Mouse (Mus musculus) liver (tissue): ENCODE results near the gene Tnfrsf4.

ENCODE experiments used
- DNase-seq: peaks from one replicate; pipeline ENCODE4 v3.0.0-alpha.2; 2020; ENCODE audit warnings: mixed read lengths

Gene Tnfrsf4

GRCm38 (mm10) chr4:156030651-156031118 is 17.0 kb downstream of the Tnfrsf4 start:
- no peak for DNase-seq

- DNase-seq: no peak
These were observed 17.6 kb downstream of the Tnfrsf4 start for GRCm38 (mm10) chr4:156031255-156031592.

GRCm38 (mm10) chr4:156031593-156032391 is 18.1 kb downstream of the Tnfrsf4 start:
- peak; percentile 67 for DNase-seq

- no peak for DNase-seq
These were observed 19.2 kb downstream of the Tnfrsf4 start for GRCm38 (mm10) chr4:156032856-156033255.

GRCm38 (mm10) chr4:156033476-156034119 is 20.0 kb downstream of the Tnfrsf4 start:
- peak; percentile 47 for DNase-seq

- DNase-seq: no peak
These were observed 20.7 kb downstream of the Tnfrsf4 start for GRCm38 (mm10) chr4:156034301-156034700.

- no peak for DNase-seq
These were observed 21.3 kb downstream of the Tnfrsf4 start for GRCm38 (mm10) chr4:156034901-156035300.

- DNase-seq: no peak
These were observed 31.1 kb downstream of the Tnfrsf4 start for GRCm38 (mm10) chr4:156044754-156045153.

GRCm38 (mm10) chr4:156049779-156050178 is 36.1 kb downstream of the Tnfrsf4 start:
- no peak for DNase-seq

- DNase-seq: no peak
These were observed 36.8 kb downstream of the Tnfrsf4 start for GRCm38 (mm10) chr4:156050391-156050980.

GRCm38 (mm10) chr4:156053113-156053512 is 39.5 kb downstream of the Tnfrsf4 start:
- no peak for DNase-seq

- DNase-seq: no peak
These were observed 40.5 kb downstream of the Tnfrsf4 start for GRCm38 (mm10) chr4:156054130-156054529.

GRCm38 (mm10) chr4:156054606-156055005 is 41.0 kb downstream of the Tnfrsf4 start:
- DNase-seq: peak; percentile 2

- no peak for DNase-seq
These were observed 41.5 kb downstream of the Tnfrsf4 start for GRCm38 (mm10) chr4:156055173-156055572.

GRCm38 (mm10) chr4:156057702-156058101 is 44.1 kb downstream of the Tnfrsf4 start:
- no peak for DNase-seq

- no peak for DNase-seq
These were observed 45.2 kb downstream of the Tnfrsf4 start for GRCm38 (mm10) chr4:156058826-156059225.

GRCm38 (mm10) chr4:156059261-156059660 is 45.6 kb downstream of the Tnfrsf4 start, which contains the start of gene Ttll10:
Gene Ttll10 (minus strand): TSS chr4:156059414.
- DNase-seq: no peak

GRCm38 (mm10) chr4:156059713-156060112 is 46.1 kb downstream of the Tnfrsf4 start:
- DNase-seq: no peak

GRCm38 (mm10) chr4:156063861-156064509 is 50.3 kb downstream of the Tnfrsf4 start:
- DNase-seq: no peak

GRCm38 (mm10) chr4:156064510-156064897 is 50.9 kb downstream of the Tnfrsf4 start:
- no peak for DNase-seq

GRCm38 (mm10) chr4:156065156-156065894 is 51.7 kb downstream of the Tnfrsf4 start:
- no peak for DNase-seq
